Mouse (Mus musculus): Measurements from ENCODE around the gene Taldo1.

DNA sequence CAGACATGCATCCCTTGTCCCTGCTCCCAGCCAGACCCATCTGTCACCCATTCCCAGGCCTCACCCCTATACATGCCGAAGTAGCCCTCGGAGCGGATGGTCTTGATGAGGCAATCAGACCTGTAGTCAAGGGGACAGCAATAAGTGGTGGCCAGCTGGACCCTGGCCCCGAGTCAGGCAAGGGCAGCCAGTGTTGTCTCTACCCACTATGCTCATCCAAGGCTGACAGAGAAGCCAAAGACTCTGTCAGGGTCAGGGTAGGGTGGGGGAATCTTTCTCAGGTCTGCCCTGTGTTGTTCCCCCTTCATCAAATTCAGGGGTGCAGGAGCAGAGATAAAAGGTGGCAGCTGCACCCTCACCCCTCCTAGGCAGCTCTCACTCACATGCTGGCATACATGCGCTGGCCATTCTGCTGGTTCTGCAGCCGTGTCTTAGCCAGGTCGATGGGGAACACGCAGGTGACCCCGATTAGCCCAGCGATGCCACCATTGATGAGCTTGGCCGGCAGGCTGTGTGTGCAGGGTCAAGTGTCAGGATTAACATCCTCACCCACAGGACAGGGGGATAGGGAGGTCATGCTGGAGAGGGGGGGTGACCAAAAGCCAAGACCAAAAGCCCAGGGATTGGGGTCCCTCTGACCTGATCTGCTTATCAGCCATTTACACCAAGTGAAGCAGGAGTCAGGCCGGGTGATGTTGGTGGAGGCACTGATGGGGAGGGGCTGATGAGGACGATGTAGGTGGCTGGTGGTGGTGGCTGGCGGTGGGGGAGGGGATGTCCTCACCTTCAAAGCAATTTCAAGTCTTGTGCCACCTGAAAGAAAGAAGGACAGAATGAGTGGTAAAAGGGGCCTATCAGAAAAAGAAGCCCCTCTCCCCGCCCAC, 41.8 kb downstream of the Taldo1 start:
- no peak for TF ChIP-seq POLR2A (IDR thresholded peaks at IDR 0.05; ENCODE audit: borderline replicate concordance, extremely low read depth, insufficient read depth, insufficient read length, poor library complexity, severe bottlenecking)
- TF ChIP-seq CTCF (IDR thresholded peaks at IDR 0.05; ENCODE audit: borderline replicate concordance, extremely low read depth, insufficient read depth, insufficient read length) = no peak

Measured in brain, embryonic 14.5 days (tissue).